Mouse (Mus musculus): ENCODE results near the gene Nup88. TPM values are rescaled to one million over a fixed set of nuclear protein-coding genes. Genes with fewer than 3 reads are reported as not detected.
"Not testable (repeated sequence)": the region's sequence is repeated elsewhere in the genome, so short reads cannot be mapped to it uniquely, and the experiment has no call there.

The Nup88 gene
- total RNA-seq, 2 experiments from 2014 or later, result 59.3 to 63.9 TPM

- no peak for DNase-seq (ENCODE audit: extremely low spot score in 1 of 2, low spot score in 2 of 2)
- intact Hi-C loops (cut with DNase I), result no loop called here
Observed at GRCm38 (mm10) chr11:70973947-70974346, 4.2 kb upstream of the Nup88 start.

GRCm38 (mm10) chr11:70972586-70972985, 2.8 kb upstream of the Nup88 start:
- intact Hi-C loops (cut with DNase I), result no loop called here
- no peak for DNase-seq (ENCODE audit: extremely low spot score in 1 of 2, low spot score in 2 of 2)

GRCm38 (mm10) chr11:70970560-70971540, 1.1 kb upstream of the Nup88 start:
- peak in 1 of 2 experiments; percentile 33 for DNase-seq (ENCODE audit: extremely low spot score in 1 of 2, low spot score in 2 of 2)
- intact Hi-C loops (cut with DNase I), result no loop called here

GRCm38 (mm10) chr11:70969271-70969794, 440 bp downstream of the Nup88 start:
- DNase-seq (ENCODE audit: extremely low spot score in 1 of 2, low spot score in 2 of 2), result no peak
- intact Hi-C loops (cut with DNase I), result no loop called here

- intact Hi-C loops (cut with DNase I), result no loop called here
Observed at GRCm38 (mm10) chr11:70964222-70964907, 5.4 kb downstream of the Nup88 start.

GRCm38 (mm10) chr11:70960786-70961554, 8.8 kb downstream of the Nup88 start:
- no peak for DNase-seq (ENCODE audit: extremely low spot score in 1 of 2, low spot score in 2 of 2)
- intact Hi-C loops (cut with DNase I), result no loop called here

More at GRCm38 (mm10) chr11:70964222-70964907, 5.4 kb downstream of the Nup88 start:
- DNase-seq (ENCODE audit: extremely low spot score in 1 of 2, low spot score in 2 of 2), result no peak

- intact Hi-C loops (cut with DNase I), result no loop called here
- DNase-seq (ENCODE audit: extremely low spot score in 1 of 2, low spot score in 2 of 2), result no peak
Observed at GRCm38 (mm10) chr11:70954711-70955110, 15.1 kb downstream of the Nup88 start.

- intact Hi-C loops (cut with DNase I), result no loop called here
- no peak for DNase-seq (ENCODE audit: extremely low spot score in 1 of 2, low spot score in 2 of 2)
Observed at GRCm38 (mm10) chr11:70944935-70945817, 24.6 kb downstream of the Nup88 start.

GRCm38 (mm10) chr11:70943651-70944050, 26.1 kb downstream of the Nup88 start:
- intact Hi-C loops (cut with DNase I), result no loop called here
- DNase-seq (ENCODE audit: extremely low spot score in 1 of 2, low spot score in 2 of 2), result no peak

GRCm38 (mm10) chr11:70942596-70942995, 27.2 kb downstream of the Nup88 start:
- intact Hi-C loops (cut with DNase I), result no loop called here
- no peak for DNase-seq (ENCODE audit: extremely low spot score in 1 of 2, low spot score in 2 of 2)

GRCm38 (mm10) chr11:70935316-70935715, 34.5 kb downstream of the Nup88 start:
- intact Hi-C loops (cut with DNase I), result no loop called here
- no peak for DNase-seq (ENCODE audit: extremely low spot score in 1 of 2, low spot score in 2 of 2)

GRCm38 (mm10) chr11:70931461-70931860, 38.3 kb downstream of the Nup88 start:
- DNase-seq (ENCODE audit: extremely low spot score in 1 of 2, low spot score in 2 of 2), result no peak
- intact Hi-C loops (cut with DNase I), result no loop called here

GRCm38 (mm10) chr11:70919524-70919923, 50.2 kb downstream of the Nup88 start:
- intact Hi-C loops (cut with DNase I), result no loop called here
- DNase-seq (ENCODE audit: extremely low spot score in 1 of 2, low spot score in 2 of 2), result no peak

- intact Hi-C loops (cut with DNase I), result no loop called here
- DNase-seq (ENCODE audit: extremely low spot score in 1 of 2, low spot score in 2 of 2), result peak in 1 of 2 experiments; percentile 13
Observed at GRCm38 (mm10) chr11:70917896-70918295, 51.9 kb downstream of the Nup88 start.

GRCm38 (mm10) chr11:70911920-70912319, 57.9 kb downstream of the Nup88 start:
- intact Hi-C loops (cut with DNase I), result no loop called here

GRCm38 (mm10) chr11:70911323-70911722, 58.5 kb downstream of the Nup88 start:
- intact Hi-C loops (cut with DNase I), result no loop called here
- no peak for DNase-seq (ENCODE audit: extremely low spot score in 1 of 2, low spot score in 2 of 2)

More at GRCm38 (mm10) chr11:70911920-70912319, 57.9 kb downstream of the Nup88 start:
- DNase-seq (ENCODE audit: extremely low spot score in 1 of 2, low spot score in 2 of 2), result no peak

GRCm38 (mm10) chr11:70906681-70907080, 63.1 kb downstream of the Nup88 start:
- no peak for DNase-seq (ENCODE audit: extremely low spot score in 1 of 2, low spot score in 2 of 2)
- intact Hi-C loops (cut with DNase I), result no loop called here

- intact Hi-C loops (cut with DNase I); DNase-seq (ENCODE audit: extremely low spot score in 1 of 2, low spot score in 2 of 2): not testable (repeated sequence)
Observed at GRCm38 (mm10) chr11:70898182-70898581, 71.6 kb downstream of the Nup88 start.

Data from left cerebral cortex, postnatal 10 days (tissue).